Mouse (Mus musculus) embryonic fibroblast, embryonic 13.5 days (primary cell): ENCODE measurements at regions not wholly inside any gene's neighbourhood (a gene's known extent, or its start where the extent isn't known, plus 50 kb on each side); places are given as distances from the start of the nearest gene placed in this dataset.

Experiments
- CTCF ChIP-seq: IDR thresholded peaks from 2 replicates; pipeline ENCODE4 v1.5.1; 2011; ENCODE audit warnings: mild to moderate bottlenecking, control low read depth, low read length, moderate library complexity, borderline replicate concordance; ENCODE audit not compliant: insufficient read depth
- POLR2A ChIP-seq: IDR thresholded peaks from 2 replicates; pipeline ENCODE4 v1.6.1; 2011; ENCODE audit warnings: low read depth, mild to moderate bottlenecking, control low read depth, low read length, moderate library complexity

GRCm38 (mm10) chr1:124409781-124410180 lies 364.4 kb upstream of the Dpp10 start:
- TF ChIP-seq POLR2A: no peak
- TF ChIP-seq CTCF: no peak
